Mouse (Mus musculus): ENCODE results near the gene Dmgdh.

Dmgdh gene

DNA sequence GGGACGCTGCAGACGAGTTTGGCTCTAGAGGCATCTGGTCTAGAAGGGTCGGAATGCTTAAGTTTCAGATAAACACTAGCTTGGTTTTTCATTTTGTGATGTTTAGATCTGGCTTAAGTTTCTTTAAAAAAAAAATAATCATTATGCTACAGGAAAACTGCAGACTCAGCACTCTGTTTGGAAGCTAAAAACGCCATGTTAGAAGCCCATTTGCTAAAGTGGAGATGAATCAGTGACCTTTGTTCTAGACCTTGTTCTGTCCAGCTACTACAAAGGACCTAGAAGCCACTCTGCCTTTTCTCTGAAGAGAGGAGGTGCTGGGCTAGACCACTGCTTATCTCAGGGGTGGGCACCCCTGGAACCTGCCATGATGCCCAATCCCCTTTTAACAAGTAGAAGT, 36.1 kb downstream of the Dmgdh start:
- DNase-seq (ENCODE audit: inconsistent ontology term), result no peak

DNA sequence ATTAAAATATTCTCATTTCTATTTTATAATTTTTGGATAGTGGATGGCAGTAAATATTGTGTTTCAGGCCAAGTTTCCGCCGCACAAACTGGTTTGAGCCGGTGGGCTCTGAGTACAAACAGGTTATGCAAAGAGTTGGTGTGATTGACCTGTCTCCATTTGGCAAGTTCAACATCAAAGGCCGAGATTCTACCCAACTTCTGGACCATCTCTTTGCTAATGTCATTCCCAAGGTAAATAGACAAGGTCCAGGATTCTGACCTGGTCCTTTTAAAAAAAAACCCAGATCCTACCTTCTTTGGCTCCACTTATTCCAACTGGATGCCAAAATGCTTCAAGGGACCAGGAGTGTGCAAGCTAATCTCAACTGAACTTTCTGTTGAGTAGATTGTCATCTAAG, 37.0 kb downstream of the Dmgdh start:
- DNase-seq (ENCODE audit: inconsistent ontology term), result no peak

DNA sequence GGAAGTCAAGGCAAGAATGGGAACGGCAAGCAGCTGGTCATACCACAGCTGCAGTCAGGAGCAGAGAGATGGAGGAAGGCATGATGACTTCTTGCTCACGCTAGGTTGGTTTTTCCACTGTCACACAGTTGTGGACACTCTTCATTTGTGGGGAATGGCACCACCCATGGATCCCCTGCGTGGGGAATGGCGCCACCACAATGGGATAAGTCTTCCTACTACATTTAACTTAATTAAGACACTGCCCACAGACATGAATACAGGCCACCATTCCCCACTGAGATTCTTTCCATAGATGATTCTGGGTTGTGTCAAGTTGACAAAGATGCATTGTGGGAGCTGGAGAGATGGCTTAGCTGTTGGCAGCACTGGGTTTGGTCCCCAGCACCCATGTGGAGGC, 38.1 kb downstream of the Dmgdh start:
- no peak for DNase-seq (ENCODE audit: inconsistent ontology term)

GRCm38 (mm10) chr13:93713826-93714225, 39.6 kb downstream of the Dmgdh start:
- no peak for DNase-seq (ENCODE audit: inconsistent ontology term)

DNA sequence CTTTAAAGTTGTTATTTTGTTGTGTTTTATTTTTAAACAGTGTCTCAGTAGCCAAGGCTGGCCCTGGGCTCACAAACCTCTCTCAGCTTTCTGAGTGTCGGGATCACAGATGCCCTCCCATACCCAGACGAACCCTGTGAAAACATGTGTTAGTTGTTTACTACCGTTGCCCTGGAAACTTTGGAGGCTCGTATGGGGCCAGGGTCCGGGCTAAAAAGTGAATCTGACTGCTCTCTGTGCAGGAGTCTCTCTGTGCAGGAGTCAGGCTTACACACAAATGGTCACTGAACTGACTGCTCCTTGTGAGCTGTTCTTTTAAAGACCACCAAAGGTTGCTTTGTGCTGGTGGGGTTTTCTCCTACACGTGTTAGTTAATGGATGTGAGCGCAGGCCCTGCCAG, 42.9 kb downstream of the Dmgdh start:
- no peak for DNase-seq (ENCODE audit: inconsistent ontology term)

GRCm38 (mm10) chr13:93718948-93719347, 44.7 kb downstream of the Dmgdh start:
- peak; percentile 52 for DNase-seq (ENCODE audit: inconsistent ontology term)

DNA sequence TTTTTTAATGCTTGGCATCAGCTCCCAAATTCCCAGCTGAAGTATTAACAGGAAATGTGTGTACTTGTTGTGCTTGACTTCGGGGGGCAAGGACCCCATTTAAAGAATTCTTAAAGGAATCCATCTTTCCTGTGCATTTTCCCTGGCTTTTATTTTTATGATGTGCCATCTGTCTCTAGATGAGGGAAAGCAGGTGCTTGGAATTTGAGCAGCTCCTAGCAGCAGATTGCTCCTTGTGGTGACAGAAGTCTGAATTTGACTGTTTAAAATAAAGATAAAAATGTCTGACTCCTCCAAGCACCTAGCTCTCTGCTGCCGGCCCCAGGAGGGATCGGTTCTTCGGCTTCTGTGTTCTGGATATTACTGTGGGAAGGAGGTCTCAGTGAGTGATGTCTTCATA, 47.7 kb downstream of the Dmgdh start:
- DNase-seq (ENCODE audit: inconsistent ontology term), result no peak

- DNase-seq (ENCODE audit: inconsistent ontology term), result no peak
Measured at GRCm38 (mm10) chr13:93723455-93723854, 49.2 kb downstream of the Dmgdh start.

DNA sequence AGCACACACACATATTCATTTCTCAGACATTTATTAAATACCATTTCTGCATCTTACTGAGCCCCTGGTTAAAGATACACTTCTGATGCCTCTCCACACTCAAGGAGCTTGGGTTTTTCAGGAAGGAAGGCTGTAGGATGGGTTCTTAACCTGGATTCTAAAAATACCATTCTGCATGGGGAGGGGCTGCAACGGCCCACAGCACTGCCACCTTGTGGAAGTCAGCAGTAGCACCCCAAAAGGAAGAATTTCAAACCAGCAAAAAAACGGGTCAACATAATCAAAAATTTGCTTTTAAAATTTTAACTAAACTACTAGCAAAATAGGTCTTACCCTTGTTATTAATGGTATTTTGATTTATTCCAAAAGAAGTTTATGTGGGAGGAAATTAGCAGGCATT, 50.0 kb downstream of the Dmgdh start:
- DNase-seq (ENCODE audit: inconsistent ontology term), result no peak

DNA sequence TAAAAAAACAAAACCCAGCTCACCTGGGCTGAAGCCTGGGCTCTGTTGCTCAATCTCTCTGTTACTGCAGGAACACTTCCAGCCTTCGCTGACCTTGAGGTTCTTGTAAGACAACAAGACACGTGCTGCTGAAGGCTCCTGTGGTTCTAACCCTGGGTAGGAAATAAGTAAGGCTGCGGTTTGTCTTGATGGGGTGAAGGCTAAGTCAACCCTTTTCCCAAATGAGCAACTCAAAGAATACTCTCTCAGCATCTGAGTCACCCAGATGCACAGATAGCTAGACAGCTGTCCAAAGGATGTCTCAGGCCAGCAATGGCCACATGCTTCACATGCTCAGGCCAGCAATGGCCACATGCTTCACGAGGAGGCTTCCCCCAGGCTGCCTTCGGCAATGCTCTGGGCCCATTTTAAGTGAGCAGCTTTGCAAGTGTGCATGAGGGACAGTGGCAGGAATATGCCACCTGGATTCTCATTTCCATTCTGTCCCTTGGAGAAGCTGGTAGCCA, 61.0 kb downstream of the Dmgdh start:
- DNase-seq (ENCODE audit: inconsistent ontology term), result no peak

- no peak for DNase-seq (ENCODE audit: inconsistent ontology term)
Measured at GRCm38 (mm10) chr13:93744118-93744517, 69.9 kb downstream of the Dmgdh start.

GRCm38 (mm10) chr13:93752597-93753400, 78.6 kb downstream of the Dmgdh start:
- no peak for DNase-seq (ENCODE audit: inconsistent ontology term)

- DNase-seq (ENCODE audit: inconsistent ontology term), result no peak
Measured at GRCm38 (mm10) chr13:93755084-93755483, 80.9 kb downstream of the Dmgdh start.

DNA sequence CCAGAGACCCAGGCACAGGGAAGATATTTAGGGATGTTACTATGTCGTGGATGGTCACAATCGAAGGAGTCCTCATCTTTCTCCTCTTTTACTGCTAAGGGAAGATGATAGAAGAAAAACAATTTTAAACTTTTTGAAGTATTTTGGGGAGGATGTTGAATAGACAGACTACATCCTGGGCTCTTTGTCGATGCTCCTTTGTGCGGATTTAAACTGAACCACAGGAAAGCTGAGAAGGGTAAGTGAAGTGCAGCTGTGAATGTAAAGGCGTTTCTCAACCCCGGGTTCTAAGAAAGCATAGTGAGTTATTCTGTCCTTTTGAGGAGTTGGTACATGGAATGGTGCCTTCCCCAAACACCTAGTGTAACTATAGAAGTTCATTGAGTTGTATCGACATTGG, 82.4 kb downstream of the Dmgdh start:
- no peak for DNase-seq (ENCODE audit: inconsistent ontology term)

DNA sequence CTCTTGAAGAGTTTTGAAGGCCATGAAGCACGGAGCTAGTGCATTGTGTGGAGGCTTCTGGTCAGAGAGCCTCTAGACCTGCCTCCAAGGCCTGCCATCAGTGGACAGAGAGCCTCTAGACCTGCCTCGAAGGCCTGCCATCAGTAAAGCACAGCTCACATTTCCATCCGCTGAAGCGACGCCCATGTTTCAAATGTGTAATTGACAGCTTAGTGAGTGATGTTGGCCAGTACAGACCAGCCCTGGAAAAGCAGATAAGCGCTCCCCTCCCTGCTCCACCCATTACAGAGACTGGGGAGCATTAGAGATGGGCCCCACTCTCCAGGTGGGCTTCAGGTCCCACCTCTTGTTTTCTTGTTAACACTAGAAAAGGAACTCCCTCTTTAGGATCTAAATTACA, 83.3 kb downstream of the Dmgdh start:
- no peak for DNase-seq (ENCODE audit: inconsistent ontology term)

DNA sequence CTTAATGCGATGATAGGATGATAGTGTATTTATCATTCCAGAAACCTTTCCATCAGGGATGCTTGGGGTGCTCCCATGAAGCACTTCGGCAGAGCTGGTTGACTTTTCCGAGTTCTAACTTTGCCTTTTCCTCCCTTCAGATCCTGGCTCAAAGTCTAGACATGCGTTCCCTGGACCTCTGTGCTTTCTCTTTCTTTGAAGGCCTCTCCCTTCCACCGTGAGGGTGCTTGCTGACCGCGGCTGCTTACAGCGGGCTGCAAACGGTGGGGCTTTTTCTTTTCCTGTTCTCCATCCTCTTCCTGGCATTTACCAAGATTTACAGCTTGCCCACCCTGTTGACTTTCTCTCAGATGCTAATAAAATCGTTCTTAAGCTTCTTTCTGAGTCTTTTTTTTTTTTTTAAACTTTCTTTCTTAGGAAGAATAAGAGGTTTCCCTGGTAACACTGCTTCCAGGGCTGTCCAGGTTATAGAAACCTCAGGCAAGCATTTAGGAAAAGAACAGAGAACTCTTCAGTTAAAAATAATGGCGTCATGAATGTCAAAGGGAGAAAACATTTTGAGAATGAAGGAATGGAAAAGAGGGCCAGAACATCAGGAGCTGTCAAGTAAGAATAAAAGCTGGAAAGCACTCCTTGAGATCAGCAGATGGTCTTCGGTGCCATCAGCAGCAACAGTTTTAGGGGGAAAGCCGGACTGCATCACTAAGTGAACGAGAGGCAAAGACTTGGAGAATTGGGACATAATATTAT, 84.1 kb downstream of the Dmgdh start:
- no peak for DNase-seq (ENCODE audit: inconsistent ontology term)

DNA sequence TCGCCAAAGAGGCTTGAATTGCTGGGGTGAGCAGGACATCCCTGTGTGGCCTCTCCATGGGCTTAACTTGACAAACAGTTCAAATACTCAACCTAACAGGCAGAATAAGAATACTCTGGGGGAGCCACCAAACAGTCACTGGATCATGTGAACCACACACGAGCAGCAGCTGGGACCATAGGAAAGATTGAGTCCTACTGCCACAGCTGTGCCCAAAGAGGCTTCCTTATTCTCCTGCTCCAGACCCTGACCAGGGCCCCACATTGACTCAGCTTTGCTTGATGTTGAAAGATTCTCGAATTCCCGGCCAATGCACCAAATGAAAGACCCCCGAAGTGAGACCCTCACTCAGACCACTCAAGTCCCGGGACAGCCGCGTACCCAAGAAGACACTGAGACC, 87.6 kb downstream of the Dmgdh start:
- DNase-seq (ENCODE audit: inconsistent ontology term), result no peak

GRCm38 (mm10) chr13:93762879-93763278, 88.6 kb downstream of the Dmgdh start:
- DNase-seq (ENCODE audit: inconsistent ontology term), result no peak

DNA sequence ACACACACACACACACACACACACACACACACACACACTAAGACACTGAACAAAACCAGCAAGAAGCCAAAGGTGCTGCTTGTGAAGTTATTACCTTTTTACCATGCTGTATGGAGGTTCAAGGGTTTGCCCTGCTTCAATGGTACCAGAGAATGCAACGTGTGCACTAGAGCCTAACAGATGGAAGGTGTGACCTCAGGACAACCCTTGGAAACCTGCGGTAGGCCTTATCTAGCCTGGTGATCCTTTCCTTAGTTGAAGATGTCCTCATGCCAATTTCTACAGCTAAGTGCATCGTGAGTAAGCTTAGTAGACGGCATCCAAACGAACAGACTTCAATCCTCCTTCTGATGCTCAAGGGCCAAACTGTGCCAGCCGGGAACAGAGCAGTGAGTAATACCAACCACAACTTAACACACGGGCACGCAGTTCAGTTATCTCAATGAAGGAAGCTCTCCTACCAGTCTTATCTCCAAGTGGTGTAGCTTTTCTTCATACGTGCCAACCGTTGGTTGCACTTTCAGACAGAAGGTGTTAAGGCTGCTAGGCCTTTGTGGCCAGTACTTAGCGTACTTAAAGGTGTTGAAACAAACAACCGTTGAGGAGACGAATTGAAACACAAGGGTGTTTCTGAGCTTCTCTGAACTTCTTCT, 90.2 kb downstream of the Dmgdh start:
- DNase-seq (ENCODE audit: inconsistent ontology term), result no peak

GRCm38 (mm10) chr13:93771031-93771587, 96.9 kb downstream of the Dmgdh start:
- no peak for DNase-seq (ENCODE audit: inconsistent ontology term)

DNA sequence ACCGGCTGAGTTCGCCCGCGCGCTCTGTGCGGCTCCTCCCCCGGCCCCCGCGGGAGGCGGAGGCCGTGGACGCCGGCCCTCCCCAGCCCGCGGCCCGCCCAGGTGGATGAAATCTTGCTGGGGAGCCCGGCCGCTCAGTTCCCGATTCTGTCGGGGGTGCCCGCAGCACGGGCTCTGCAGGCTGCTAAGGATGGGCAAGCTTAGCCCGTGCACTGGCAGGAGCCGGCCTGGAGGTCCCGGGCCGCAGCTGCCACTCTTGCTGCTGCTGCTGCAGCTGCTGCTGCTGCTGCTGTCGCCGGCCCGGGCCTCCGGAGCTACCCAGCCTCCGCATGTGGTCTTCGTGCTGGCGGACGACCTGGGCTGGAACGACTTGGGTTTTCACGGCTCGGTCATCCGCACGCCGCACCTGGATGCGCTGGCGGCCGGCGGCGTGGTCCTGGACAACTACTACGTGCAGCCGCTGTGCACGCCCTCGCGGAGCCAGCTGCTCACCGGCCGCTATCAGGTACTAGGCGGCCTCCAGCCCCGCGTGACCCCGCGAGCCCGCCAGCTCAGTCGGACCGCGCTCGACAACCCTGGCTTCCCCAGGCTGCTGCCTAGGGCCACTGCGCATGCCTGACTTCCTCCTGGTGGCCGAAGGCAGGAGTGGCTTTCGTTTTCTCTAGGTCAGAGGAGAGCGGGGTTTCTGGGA, 97.5 kb downstream of the Dmgdh start, which contains the start of gene Arsb:
Gene Arsb (plus strand): TSS at position 43 of the 691 bp plus-strand sequence.
- peak; percentile 86 for DNase-seq (ENCODE audit: inconsistent ontology term)

DNA sequence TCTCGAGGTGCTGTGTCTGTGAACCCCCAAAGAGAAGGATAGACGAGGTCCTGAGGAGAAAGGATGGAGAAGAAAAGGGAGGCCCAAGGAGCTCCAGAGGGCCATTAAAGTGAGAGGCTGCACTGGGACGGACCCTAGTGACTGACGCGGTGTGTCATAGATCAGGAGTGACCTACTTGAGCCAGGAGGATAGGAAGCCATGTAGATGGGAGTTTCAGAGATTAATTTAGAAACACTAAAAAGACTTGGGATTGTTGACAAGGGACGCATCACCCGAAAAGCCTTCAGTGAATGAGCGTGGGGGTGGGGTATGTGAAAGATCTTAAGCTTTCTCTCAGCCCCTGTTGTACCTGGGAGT, 98.0 kb downstream of the Dmgdh start:
- DNase-seq (ENCODE audit: inconsistent ontology term), result no peak

Measured in Muller cell, postnatal 12 days (primary cell).